Mouse (Mus musculus) small intestine, adult 2 months (tissue): Measurements from ENCODE around the gene Rft1. TPM values are rescaled to one million over a fixed set of nuclear protein-coding genes. Genes with fewer than 3 reads are reported as not detected.

Experiments used
- H3K27ac ChIP-seq: fragments of 200-500 bp; 2 replicates; pipeline ENCODE4 v1.5.1; 2012; ENCODE audit warnings: low read depth, low read length, control low read depth, inconsistent platforms; ENCODE audit not compliant: insufficient read depth
- H3K27me3 ChIP-seq: fragments of 200-500 bp; 2 replicates; pipeline ENCODE4 v1.6.1; 2012; ENCODE audit warnings: mild to moderate bottlenecking, moderate library complexity, low read length, inconsistent platforms; ENCODE audit not compliant: control insufficient read depth, insufficient read depth
- H3K36me3 ChIP-seq: fragments of 200-500 bp; 2 replicates; pipeline ENCODE4 v1.6.1; 2012; ENCODE audit warnings: mild to moderate bottlenecking, low read length, control low read depth, inconsistent platforms; ENCODE audit not compliant: control insufficient read depth, insufficient read depth
- H3K4me1 ChIP-seq: fragments of 200-500 bp; 2 replicates; pipeline ENCODE4 v1.6.1; 2012; ENCODE audit warnings: low read length, inconsistent platforms, mixed read lengths; ENCODE audit not compliant: control insufficient read depth, insufficient read depth, insufficient read length
- H3K4me3 ChIP-seq: fragments of 200-500 bp; 2 replicates; pipeline ENCODE4 v1.5.1; 2012; ENCODE audit warnings: low read depth, mild to moderate bottlenecking, control low read depth, inconsistent platforms, low read length, moderate library complexity
- CTCF ChIP-seq: fragments of 200-500 bp; IDR thresholded peaks from 2 replicates; pipeline ENCODE4 v1.5.1; 2012; ENCODE audit warnings: low read depth, mild to moderate bottlenecking, control low read depth, inconsistent platforms, low read length, moderate library complexity, mixed read lengths; ENCODE audit not compliant: insufficient replicate concordance, insufficient read length; ENCODE audit errors: extremely low read depth
- POLR2A ChIP-seq: fragments of 200-500 bp; IDR thresholded peaks from 2 replicates; pipeline ENCODE4 v1.6.1; 2012; ENCODE audit warnings: low read depth, mild to moderate bottlenecking, control low read depth, inconsistent platforms, low read length, moderate library complexity
- WGBS: fragments of 180-500 bp; shearing (Covaris S2); methylation state at CpG from one replicate; pipeline ENCODE4 v1.1.7; 2018; 5-methylcytosine and 5-hydroxymethylcytosine counted together
- polyA plus RNA-seq: library from polyadenylated mRNA; depleted of rRNA; stranded (reverse); fragments of >200 nt; gene quantifications from 2 replicates; pipeline ENCODE4 v1.2.3, GENCODE M21; 2012

Gene Rft1
- polyA plus RNA-seq, 1 experiment = 5.6 TPM

- 4% methylated on average over 4 of the region's 4 CpGs for WGBS
- Histone ChIP-seq H3K4me3 (no peak overlapping the region), H3K27me3 (no peaks in the 10 kb centered on the region), H3K4me1 (peaks cover 13% of the 10 kb centered on the region; the same call in 1 of the 2 replicates), H3K36me3 (no peaks in the 10 kb centered on the region), H3K27ac (no peak overlapping the region)
- TF ChIP-seq CTCF (peak; percentile 60; the same call in 1 of the 2 replicates), POLR2A (no peak)
Observed at GRCm38 (mm10) chr14:30650969-30651368, 3.2 kb upstream of the Rft1 start.

- TF ChIP-seq POLR2A (no peak), CTCF (no peak)
- Histone ChIP-seq H3K27ac (peak overlapping the region; percentile 37; the same call in 1 of the 2 replicates), H3K4me1 (peaks cover 6% of the 10 kb centered on the region; the same call in 1 of the 2 replicates), H3K27me3 (no peaks in the 10 kb centered on the region), H3K4me3 (peak overlapping the region; percentile 72), H3K36me3 (peaks cover 6% of the 10 kb centered on the region)
- WGBS = 19% methylated on average over 4 of the region's 4 CpGs
Observed at GRCm38 (mm10) chr14:30654691-30655228, 600 bp downstream of the Rft1 start.

GRCm38 (mm10) chr14:30655531-30655930, 1.4 kb downstream of the Rft1 start:
- Histone ChIP-seq H3K36me3 (peaks cover 9% of the 10 kb centered on the region), H3K4me3 (no peak overlapping the region), H3K27me3 (no peaks in the 10 kb centered on the region), H3K4me1 (peaks cover 6% of the 10 kb centered on the region; the same call in 1 of the 2 replicates), H3K27ac (no peak overlapping the region)
- WGBS = 83% methylated on average over 1 of the region's 1 CpGs
- no peak for TF ChIP-seq POLR2A
- TF ChIP-seq CTCF = no peak

- no peaks in the 10 kb centered on the region for H3K27me3 ChIP-seq
- TF ChIP-seq CTCF (no peak), POLR2A (no peak)
- H3K36me3 ChIP-seq = peaks cover 43% of the 10 kb centered on the region
- no peak overlapping the region for H3K27ac ChIP-seq
- 0 out of 2 replicates have a peak, but pooled peaks cover 3% of the 10 kb centered on the region for H3K4me1 ChIP-seq
- no peak overlapping the region for H3K4me3 ChIP-seq
- 38% methylated on average over 3 of the region's 3 CpGs for WGBS
Observed at GRCm38 (mm10) chr14:30666061-30666460, 11.9 kb downstream of the Rft1 start.

GRCm38 (mm10) chr14:30666604-30667003, 12.4 kb downstream of the Rft1 start:
- Histone ChIP-seq H3K4me3 (no peak overlapping the region), H3K36me3 (peaks cover 38% of the 10 kb centered on the region), H3K4me1 (0 out of 2 replicates have a peak, but pooled peaks cover 3% of the 10 kb centered on the region), H3K27me3 (no peaks in the 10 kb centered on the region), H3K27ac (no peak overlapping the region)
- WGBS = 74% methylated on average over 4 of the region's 4 CpGs
- TF ChIP-seq CTCF = no peak
- no peak for TF ChIP-seq POLR2A

- Histone ChIP-seq H3K27me3 (no peaks in the 10 kb centered on the region), H3K4me3 (no peak overlapping the region), H3K27ac (no peak overlapping the region), H3K36me3 (peaks cover 22% of the 10 kb centered on the region), H3K4me1 (0 out of 2 replicates have a peak, but pooled peaks cover 3% of the 10 kb centered on the region)
- TF ChIP-seq POLR2A (no peak), CTCF (no peak)
- WGBS = 98% methylated on average over 6 of the region's 6 CpGs
Observed at GRCm38 (mm10) chr14:30670161-30670560, 16.0 kb downstream of the Rft1 start.

GRCm38 (mm10) chr14:30671095-30671985, 17.2 kb downstream of the Rft1 start:
- Histone ChIP-seq H3K36me3 (peaks cover 22% of the 10 kb centered on the region), H3K27me3 (no peaks in the 10 kb centered on the region), H3K4me1 (no peaks in the 10 kb centered on the region), H3K4me3 (no peak overlapping the region), H3K27ac (no peak overlapping the region; the same call in 1 of the 2 replicates)
- TF ChIP-seq CTCF = no peak
- TF ChIP-seq POLR2A = no peak
- WGBS = 70% methylated on average over 15 of the region's 15 CpGs
